Mouse (Mus musculus) cerebellum, adult 18-20 months (tissue): ENCODE data around the gene Olfr1396.
"Not testable (repeated sequence)": the region's sequence is repeated elsewhere in the genome, so short reads cannot be mapped to it uniquely, and the experiment has no call there.

Experiments used
- DNase-seq, 2 experiments: peaks; one replicate each; pipeline ENCODE4 v3.0.0; 2021

The Olfr1396 gene

DNA sequence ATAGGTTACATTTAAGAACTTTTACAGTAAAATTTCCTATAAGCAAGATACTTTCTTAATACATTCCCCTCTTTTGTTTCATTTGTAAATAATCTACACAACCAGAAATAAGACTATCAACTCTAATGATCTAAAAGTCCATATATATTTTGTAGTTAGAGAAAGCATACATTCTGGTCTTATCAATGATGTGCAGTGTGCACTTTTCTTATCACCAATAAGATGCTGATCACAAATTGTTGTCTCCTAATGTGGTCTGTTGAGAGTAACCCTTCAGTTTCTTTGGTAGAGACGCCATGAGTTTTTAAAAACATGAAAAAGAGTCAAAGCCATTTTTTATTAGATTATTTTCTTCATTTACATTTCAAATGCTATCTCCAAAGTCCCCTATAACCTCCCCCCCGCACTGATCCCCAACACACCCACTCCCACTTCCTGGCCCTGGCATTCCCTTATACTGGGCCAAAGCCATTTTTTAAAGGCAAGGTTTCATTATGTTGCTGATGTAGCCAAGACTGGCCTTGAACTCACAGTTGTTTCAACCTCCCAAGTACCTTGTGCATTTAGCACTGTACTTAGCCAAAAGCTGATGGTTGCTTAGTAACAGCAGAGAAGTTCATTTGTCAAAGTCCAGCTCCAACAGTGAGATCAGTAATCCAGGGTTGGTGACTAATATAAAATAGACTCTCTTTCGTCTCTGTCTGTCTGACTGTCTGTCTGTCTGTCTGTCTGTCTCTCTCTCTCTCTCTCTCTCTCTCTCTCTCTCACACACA lies 24.8 kb downstream of the Olfr1396 start:
- no peak for DNase-seq

GRCm38 (mm10) chr11:49088990-49089652 lies 25.6 kb downstream of the Olfr1396 start:
- DNase-seq, result no peak

- DNase-seq, result no peak
Observed at GRCm38 (mm10) chr11:49087830-49088616, 26.7 kb downstream of the Olfr1396 start.

DNA sequence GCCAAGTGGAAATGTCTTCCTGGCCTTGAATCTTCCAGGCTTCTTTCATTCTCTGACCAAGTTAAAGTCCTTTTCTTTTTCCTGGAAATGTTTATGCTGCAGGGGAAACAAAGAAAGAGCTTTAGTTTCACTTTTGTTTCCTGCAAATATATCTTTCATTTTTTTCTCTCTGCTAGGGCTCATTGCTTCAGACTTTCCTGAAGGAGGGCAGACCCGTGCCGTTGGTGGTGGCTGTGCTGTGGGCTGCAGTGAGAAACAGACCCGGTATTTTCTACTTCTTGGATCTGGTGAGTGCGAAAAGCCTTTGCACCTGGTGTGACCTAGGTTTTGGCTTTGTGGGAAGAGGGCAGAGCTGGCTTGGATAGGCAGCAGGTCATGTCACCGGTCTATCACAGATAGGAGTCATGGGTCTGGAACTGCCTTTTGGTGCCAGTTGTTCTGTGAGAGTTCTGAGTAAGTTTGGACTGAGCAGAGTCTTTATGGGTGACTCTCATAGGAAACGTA lies 27.8 kb downstream of the Olfr1396 start:
- DNase-seq, result no peak

DNA sequence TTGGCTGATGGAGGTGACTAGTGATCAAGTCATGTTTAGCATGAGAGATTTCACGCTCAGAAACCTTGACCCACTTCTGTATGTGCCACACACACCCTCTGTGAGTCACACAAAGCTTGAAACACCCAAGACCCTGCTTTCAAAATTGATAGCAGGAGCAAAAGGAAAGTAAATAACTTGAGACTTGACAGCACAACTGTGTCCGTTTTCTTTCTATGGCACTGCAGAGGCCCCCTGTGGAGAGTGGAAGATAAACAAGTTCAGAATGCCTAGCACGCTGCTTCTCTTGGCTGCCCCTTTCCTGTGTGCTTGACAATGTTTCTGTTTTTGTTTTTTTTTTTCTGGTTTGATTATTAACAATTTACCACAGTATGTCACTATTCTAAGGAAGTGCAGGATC lies 29.8 kb downstream of the Olfr1396 start:
- DNase-seq, result no peak

DNA sequence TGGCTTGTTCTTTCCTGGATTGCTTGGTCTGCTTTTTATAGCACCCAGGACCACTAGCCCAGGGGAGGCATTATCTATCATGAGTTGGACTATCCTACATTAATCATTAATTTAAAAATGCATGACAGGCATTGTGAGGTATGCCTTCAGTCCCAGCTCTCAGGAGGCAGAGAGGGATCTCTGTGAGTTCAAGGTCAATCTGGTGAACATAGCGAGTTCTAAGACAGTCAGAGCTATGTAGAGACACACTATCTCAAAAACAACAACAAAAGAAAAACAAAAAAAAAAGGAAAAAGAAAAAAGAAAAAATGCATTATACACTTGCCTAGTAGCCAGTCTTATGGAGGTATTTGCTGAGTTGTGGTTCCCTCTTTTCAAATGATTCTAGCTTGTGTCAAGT lies 30.3 kb downstream of the Olfr1396 start:
- no peak for DNase-seq

- DNase-seq, result no peak
Observed at GRCm38 (mm10) chr11:49083808-49084207, 30.9 kb downstream of the Olfr1396 start.

DNA sequence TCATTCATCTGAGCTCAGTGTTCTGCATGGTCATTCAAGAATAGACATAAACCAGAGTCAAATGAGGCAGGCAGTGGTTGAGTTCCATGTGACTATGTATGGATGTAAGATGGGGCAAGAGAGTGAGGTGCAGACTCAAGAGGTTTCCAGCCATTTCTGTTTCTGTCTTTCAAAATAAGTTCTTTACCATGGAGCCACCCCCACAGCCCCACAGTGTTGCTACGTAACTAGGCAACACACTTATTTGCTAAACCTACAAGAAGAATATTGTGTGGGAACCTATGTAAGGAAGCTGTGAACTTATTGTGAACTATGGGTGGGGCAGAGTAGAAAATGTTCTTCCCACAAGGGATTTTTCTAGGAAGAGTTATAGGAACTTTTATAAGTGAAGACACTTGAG lies 31.5 kb downstream of the Olfr1396 start:
- no peak for DNase-seq

- DNase-seq, result no peak
Observed at GRCm38 (mm10) chr11:49081886-49082285, 32.8 kb downstream of the Olfr1396 start.

- no peak for DNase-seq
Observed at GRCm38 (mm10) chr11:49081356-49081755, 33.3 kb downstream of the Olfr1396 start.

DNA sequence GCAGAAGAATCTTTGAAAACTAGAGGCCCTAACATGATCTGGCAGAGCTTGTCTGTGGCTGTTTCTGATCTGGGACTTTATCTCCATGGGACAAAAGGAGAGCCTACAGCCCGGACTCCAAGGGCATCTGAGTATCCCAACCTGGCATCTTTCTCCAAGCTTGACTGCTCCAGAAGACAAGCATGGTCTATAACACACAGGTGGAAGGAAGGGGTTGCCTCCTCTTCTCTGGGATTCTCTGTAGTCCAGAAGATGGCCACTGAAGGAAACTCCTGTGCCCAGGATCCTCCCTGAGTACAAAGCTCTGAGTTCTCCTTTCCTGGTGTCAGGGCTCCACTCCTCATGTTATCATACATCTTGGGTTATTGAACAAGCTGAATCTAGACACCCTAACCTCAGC lies 34.0 kb downstream of the Olfr1396 start:
- no peak for DNase-seq

DNA sequence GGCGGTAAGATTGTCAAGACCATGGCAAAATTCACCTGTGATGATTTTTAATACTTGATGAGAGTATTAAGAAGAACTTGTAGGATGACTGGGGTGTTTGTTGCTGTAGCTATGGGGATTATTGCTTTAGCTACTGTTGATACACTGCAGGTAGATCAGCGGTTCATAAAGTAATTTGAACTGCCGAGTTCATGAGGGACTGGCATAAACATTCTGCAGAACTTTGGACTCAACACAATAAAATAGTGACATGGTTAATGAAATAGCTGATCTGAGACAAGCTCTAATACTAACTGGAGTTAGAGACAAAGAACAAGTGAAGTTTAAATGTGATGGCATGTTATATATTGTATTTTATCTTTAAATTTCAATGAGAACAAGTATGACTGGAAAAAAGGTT lies 36.0 kb downstream of the Olfr1396 start:
- DNase-seq, result no peak

DNA sequence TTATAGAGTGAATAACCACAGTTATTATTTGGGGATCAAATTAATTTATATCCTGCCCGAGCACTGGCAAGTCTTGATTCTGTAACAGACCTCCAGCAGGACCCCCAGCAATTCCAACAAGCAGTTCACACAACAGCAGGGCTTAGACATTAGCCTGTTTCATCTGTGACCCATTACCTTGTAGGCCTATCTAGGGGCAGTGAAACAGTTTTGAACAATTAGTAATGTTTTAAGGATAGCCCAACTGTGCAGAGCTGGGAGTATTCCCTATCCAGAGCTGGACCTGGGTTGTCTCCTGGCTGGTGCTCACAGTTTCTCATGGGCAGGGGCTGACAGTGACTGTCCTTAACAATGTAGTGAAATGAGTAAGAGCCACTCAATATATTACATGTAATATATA lies 37.7 kb downstream of the Olfr1396 start:
- DNase-seq, result no peak

- not testable (repeated sequence) for DNase-seq
Observed at GRCm38 (mm10) chr11:49076001-49076757, 38.5 kb downstream of the Olfr1396 start, which contains the start of gene Ifi47. Gene Ifi47 (plus strand): TSS chr11:49076587.

GRCm38 (mm10) chr11:49068358-49068757 lies 46.3 kb downstream of the Olfr1396 start:
- DNase-seq, result no peak

DNA sequence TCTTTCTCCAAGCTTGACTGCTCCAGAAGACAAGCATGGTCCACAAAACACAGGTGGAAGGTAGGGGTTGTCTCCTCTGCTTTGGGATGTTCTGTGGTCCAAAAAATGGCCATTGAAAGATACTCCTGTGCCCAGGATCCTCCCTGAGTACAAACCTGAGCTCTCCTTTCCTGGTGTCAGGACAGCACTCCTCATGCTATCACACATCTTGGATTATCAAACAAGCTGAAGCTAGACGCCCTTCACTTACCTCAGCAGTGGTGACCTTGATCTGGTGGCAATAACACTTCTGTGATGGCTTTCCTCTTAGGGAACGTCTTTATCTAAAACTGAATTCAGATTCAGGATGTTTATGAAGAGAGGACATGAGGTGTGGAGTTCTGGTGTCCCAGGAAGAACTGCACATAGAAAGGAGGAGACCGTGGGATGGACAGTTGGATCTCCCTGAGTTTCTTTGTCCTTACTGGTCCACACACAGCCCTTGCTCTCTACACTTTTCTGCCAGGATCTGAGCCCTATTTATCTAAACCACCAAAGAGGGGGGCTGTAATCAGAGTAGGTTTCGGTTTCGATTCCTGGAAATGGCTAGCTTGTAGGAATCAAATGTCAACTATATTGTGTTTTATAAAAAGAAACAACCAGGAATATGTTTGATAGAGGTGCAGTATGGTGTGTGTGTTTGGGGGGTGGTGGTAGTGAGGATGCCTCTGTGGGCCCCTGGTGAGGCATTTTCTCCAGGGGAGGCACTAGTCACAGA lies 50.8 kb downstream of the Olfr1396 start, which contains the start of gene Tgtp2:
Gene Tgtp2, minus strand, starts transcription at position 494 of the 757 bp plus-strand sequence.
- DNase-seq, result not testable (repeated sequence)

DNA sequence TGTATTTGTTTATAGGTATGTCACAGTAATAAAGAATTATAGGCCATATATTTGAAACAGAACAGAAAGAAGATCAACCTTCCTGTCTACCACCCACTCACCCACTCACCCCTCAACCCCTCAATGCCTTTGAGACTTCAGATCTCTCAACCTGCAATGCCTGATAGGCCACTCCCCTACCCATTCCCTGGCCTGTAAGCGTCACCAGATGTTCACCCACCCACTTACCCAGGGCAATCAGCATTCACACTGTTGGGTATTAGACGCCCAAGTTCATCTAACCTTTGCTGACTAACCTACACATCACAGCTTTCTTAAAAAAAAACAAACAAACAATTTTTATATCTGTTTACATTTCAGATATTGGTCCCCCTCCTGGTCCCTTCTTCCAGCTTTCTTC lies 52.8 kb downstream of the Olfr1396 start:
- DNase-seq, result not testable (repeated sequence)

GRCm38 (mm10) chr11:49060061-49060460 lies 54.6 kb downstream of the Olfr1396 start:
- not testable (repeated sequence) for DNase-seq
